Mouse (Mus musculus): Measurements from ENCODE around the gene Evi2.

Evi2 gene

GRCm38 (mm10) chr11:79530333-79530761, at the start of gene Evi2, which contains the start of gene Evi2a:
Evi2 (minus strand) TSS chr11:79530589.
Evi2a (minus strand) TSS chr11:79530609.
- no peak for DNase-seq (ENCODE audit: low read depth, low spot score)

- peak; percentile 80 for DNase-seq (ENCODE audit: low read depth, low spot score)
Measured at GRCm38 (mm10) chr11:79577741-79578140, 47.4 kb upstream of the Evi2 start.

- no peak for DNase-seq (ENCODE audit: low read depth, low spot score)
Measured at GRCm38 (mm10) chr11:79575383-79576073, 45.1 kb upstream of the Evi2 start.

GRCm38 (mm10) chr11:79573836-79574235, 43.4 kb upstream of the Evi2 start:
- no peak for DNase-seq (ENCODE audit: low read depth, low spot score)

GRCm38 (mm10) chr11:79570319-79570718, 39.9 kb upstream of the Evi2 start:
- no peak for DNase-seq (ENCODE audit: low read depth, low spot score)

GRCm38 (mm10) chr11:79568197-79568911, 38.0 kb upstream of the Evi2 start:
- DNase-seq (ENCODE audit: low read depth, low spot score) = no peak

- peak; percentile 26 for DNase-seq (ENCODE audit: low read depth, low spot score)
Measured at GRCm38 (mm10) chr11:79566947-79567346, 36.6 kb upstream of the Evi2 start.

GRCm38 (mm10) chr11:79563493-79563892, 33.1 kb upstream of the Evi2 start:
- no peak for DNase-seq (ENCODE audit: low read depth, low spot score)

- DNase-seq (ENCODE audit: low read depth, low spot score) = no peak
Measured at GRCm38 (mm10) chr11:79560536-79560935, 30.1 kb upstream of the Evi2 start.

- no peak for DNase-seq (ENCODE audit: low read depth, low spot score)
Measured at GRCm38 (mm10) chr11:79552622-79553021, 22.2 kb upstream of the Evi2 start.

- DNase-seq (ENCODE audit: low read depth, low spot score) = no peak
Measured at GRCm38 (mm10) chr11:79536293-79536692, 5.9 kb upstream of the Evi2 start.

GRCm38 (mm10) chr11:79535554-79535953, 5.2 kb upstream of the Evi2 start:
- DNase-seq (ENCODE audit: low read depth, low spot score) = no peak

- DNase-seq (ENCODE audit: low read depth, low spot score) = no peak
Measured at GRCm38 (mm10) chr11:79533950-79534690, 3.7 kb upstream of the Evi2 start.

GRCm38 (mm10) chr11:79533311-79533710, 2.9 kb upstream of the Evi2 start:
- peak; percentile 6 for DNase-seq (ENCODE audit: low read depth, low spot score)

- DNase-seq (ENCODE audit: low read depth, low spot score) = no peak
Measured at GRCm38 (mm10) chr11:79531485-79531884, 1.1 kb upstream of the Evi2 start.

GRCm38 (mm10) chr11:79530774-79531173, 385 bp upstream of the Evi2 start:
- DNase-seq (ENCODE audit: low read depth, low spot score) = no peak

- no peak for DNase-seq (ENCODE audit: low read depth, low spot score)
Measured at GRCm38 (mm10) chr11:79529736-79530135, 653 bp downstream of the Evi2 start.

- no peak for DNase-seq (ENCODE audit: low read depth, low spot score)
Measured at GRCm38 (mm10) chr11:79529226-79529625, 1.2 kb downstream of the Evi2 start.

- no peak for DNase-seq (ENCODE audit: low read depth, low spot score)
Measured at GRCm38 (mm10) chr11:79528601-79529000, 1.8 kb downstream of the Evi2 start.

- no peak for DNase-seq (ENCODE audit: low read depth, low spot score)
Measured at GRCm38 (mm10) chr11:79527739-79528384, 2.5 kb downstream of the Evi2 start.

GRCm38 (mm10) chr11:79527015-79527738, 3.2 kb downstream of the Evi2 start:
- DNase-seq (ENCODE audit: low read depth, low spot score) = no peak
